Mouse (Mus musculus): ENCODE data around the gene Adamtsl3. TPM values are rescaled to one million over a fixed set of nuclear protein-coding genes. Genes with fewer than 3 reads are reported as not detected.

The Adamtsl3 gene
- polyA plus RNA-seq, 1 experiment from 2014 or later: 0.68 TPM

- Histone ChIP-seq H3K27me3 (replicated peaks; ENCODE audit: control insufficient read depth, insufficient read depth, low read length) (no peaks in the 10 kb centered on the region), H3K9ac (ENCODE audit: low read depth, low read length) (no peak overlapping the region), H3K36me3 (ENCODE audit: control insufficient read depth, insufficient read depth, low read length) (no peaks in the 10 kb centered on the region), H3K4me1 (ENCODE audit: control insufficient read depth, insufficient read depth, low read length) (no peaks in the 10 kb centered on the region), H3K27ac (ENCODE audit: low read length) (no peak overlapping the region), H3K4me3 (ENCODE audit: low read length) (no peak overlapping the region), H3K4me2 (ENCODE audit: low read depth, low read length) (no peak overlapping the region), H3K9me3 (ENCODE audit: control insufficient read depth, low read length) (no peaks in the 10 kb centered on the region)
- 82% methylated on average over 16 of the region's 16 CpGs for WGBS
- no peak for ATAC-seq
These were observed 141.1 kb downstream of the Adamtsl3 start for GRCm38 (mm10) chr7:82476441-82477221.

- Histone ChIP-seq H3K27me3 (replicated peaks; ENCODE audit: control insufficient read depth, insufficient read depth, low read length) (no peaks in the 10 kb centered on the region), H3K9ac (ENCODE audit: low read depth, low read length) (no peak overlapping the region), H3K9me3 (ENCODE audit: control insufficient read depth, low read length) (no peaks in the 10 kb centered on the region), H3K4me3 (ENCODE audit: low read length) (no peak overlapping the region), H3K4me1 (ENCODE audit: control insufficient read depth, insufficient read depth, low read length) (no peaks in the 10 kb centered on the region), H3K27ac (ENCODE audit: low read length) (no peak overlapping the region), H3K36me3 (ENCODE audit: control insufficient read depth, insufficient read depth, low read length) (no peaks in the 10 kb centered on the region), H3K4me2 (ENCODE audit: low read depth, low read length) (no peak overlapping the region)
- 67% methylated on average over 3 of the region's 3 CpGs for WGBS
- no peak for ATAC-seq
These were observed 143.0 kb downstream of the Adamtsl3 start for GRCm38 (mm10) chr7:82478461-82478860.

- Histone ChIP-seq H3K4me1 (ENCODE audit: control insufficient read depth, insufficient read depth, low read length) (no peaks in the 10 kb centered on the region), H3K27ac (ENCODE audit: low read length) (no peak overlapping the region), H3K36me3 (ENCODE audit: control insufficient read depth, insufficient read depth, low read length) (no peaks in the 10 kb centered on the region), H3K9me3 (ENCODE audit: control insufficient read depth, low read length) (no peaks in the 10 kb centered on the region), H3K4me3 (ENCODE audit: low read length) (no peak overlapping the region), H3K27me3 (replicated peaks; ENCODE audit: control insufficient read depth, insufficient read depth, low read length) (no peaks in the 10 kb centered on the region), H3K9ac (ENCODE audit: low read depth, low read length) (no peak overlapping the region), H3K4me2 (ENCODE audit: low read depth, low read length) (no peak overlapping the region)
- ATAC-seq: peak; percentile 89
- 72% methylated on average over 10 of the region's 10 CpGs for WGBS
These were observed 143.6 kb downstream of the Adamtsl3 start for GRCm38 (mm10) chr7:82478861-82479755.

- no peak for ATAC-seq
- no peak overlapping the region for H3K27ac ChIP-seq (ENCODE audit: low read length)
- no peaks in the 10 kb centered on the region for H3K27me3 ChIP-seq (replicated peaks; ENCODE audit: control insufficient read depth, insufficient read depth, low read length)
- no peak overlapping the region for H3K4me3 ChIP-seq (ENCODE audit: low read length)
- no peaks in the 10 kb centered on the region for H3K9me3 ChIP-seq (ENCODE audit: control insufficient read depth, low read length)
- no peak overlapping the region for H3K9ac ChIP-seq (ENCODE audit: low read depth, low read length)
- 78% methylated on average over 3 of the region's 3 CpGs for WGBS
- no peaks in the 10 kb centered on the region for H3K4me1 ChIP-seq (ENCODE audit: control insufficient read depth, insufficient read depth, low read length)
- no peak overlapping the region for H3K4me2 ChIP-seq (ENCODE audit: low read depth, low read length)
- no peaks in the 10 kb centered on the region for H3K36me3 ChIP-seq (ENCODE audit: control insufficient read depth, insufficient read depth, low read length)
These were observed 147.9 kb downstream of the Adamtsl3 start for GRCm38 (mm10) chr7:82483426-82483825.

GRCm38 (mm10) chr7:82484834-82485233 lies 149.3 kb downstream of the Adamtsl3 start:
- Histone ChIP-seq H3K36me3 (ENCODE audit: control insufficient read depth, insufficient read depth, low read length) (no peaks in the 10 kb centered on the region), H3K4me3 (ENCODE audit: low read length) (no peak overlapping the region), H3K4me2 (ENCODE audit: low read depth, low read length) (no peak overlapping the region), H3K27ac (ENCODE audit: low read length) (no peak overlapping the region), H3K9me3 (ENCODE audit: control insufficient read depth, low read length) (no peaks in the 10 kb centered on the region), H3K27me3 (replicated peaks; ENCODE audit: control insufficient read depth, insufficient read depth, low read length) (no peaks in the 10 kb centered on the region), H3K9ac (ENCODE audit: low read depth, low read length) (no peak overlapping the region), H3K4me1 (ENCODE audit: control insufficient read depth, insufficient read depth, low read length) (no peaks in the 10 kb centered on the region)
- 41% methylated on average over 5 of the region's 5 CpGs for WGBS
- ATAC-seq: no peak

- ATAC-seq: no peak
- H3K27me3 ChIP-seq (replicated peaks; ENCODE audit: control insufficient read depth, insufficient read depth, low read length): no peaks in the 10 kb centered on the region
- H3K27ac ChIP-seq (ENCODE audit: low read length): no peak overlapping the region
- H3K4me2 ChIP-seq (ENCODE audit: low read depth, low read length): no peak overlapping the region
- no peak overlapping the region for H3K9ac ChIP-seq (ENCODE audit: low read depth, low read length)
- H3K9me3 ChIP-seq (ENCODE audit: control insufficient read depth, low read length): no peaks in the 10 kb centered on the region
- H3K4me3 ChIP-seq (ENCODE audit: low read length): no peak overlapping the region
- H3K36me3 ChIP-seq (ENCODE audit: control insufficient read depth, insufficient read depth, low read length): no peaks in the 10 kb centered on the region
- H3K4me1 ChIP-seq (ENCODE audit: control insufficient read depth, insufficient read depth, low read length): no peaks in the 10 kb centered on the region
- WGBS: 42% methylated on average over 7 of the region's 7 CpGs
These were observed 150.0 kb downstream of the Adamtsl3 start for GRCm38 (mm10) chr7:82485344-82485954.

GRCm38 (mm10) chr7:82491018-82491417 lies 155.5 kb downstream of the Adamtsl3 start:
- H3K9me3 ChIP-seq (ENCODE audit: control insufficient read depth, low read length): no peaks in the 10 kb centered on the region
- no peak for ATAC-seq
- 75% methylated on average over 1 of the region's 1 CpGs for WGBS
- H3K4me1 ChIP-seq (ENCODE audit: control insufficient read depth, insufficient read depth, low read length): no peaks in the 10 kb centered on the region
- no peak overlapping the region for H3K4me2 ChIP-seq (ENCODE audit: low read depth, low read length)
- no peaks in the 10 kb centered on the region for H3K36me3 ChIP-seq (ENCODE audit: control insufficient read depth, insufficient read depth, low read length)
- H3K9ac ChIP-seq (ENCODE audit: low read depth, low read length): no peak overlapping the region
- H3K27ac ChIP-seq (ENCODE audit: low read length): no peak overlapping the region
- no peak overlapping the region for H3K4me3 ChIP-seq (ENCODE audit: low read length)
- H3K27me3 ChIP-seq (replicated peaks; ENCODE audit: control insufficient read depth, insufficient read depth, low read length): no peaks in the 10 kb centered on the region

- 91% methylated on average over 12 of the region's 12 CpGs for WGBS
- Histone ChIP-seq H3K4me3 (ENCODE audit: low read length) (no peak overlapping the region), H3K27ac (ENCODE audit: low read length) (no peak overlapping the region), H3K9me3 (ENCODE audit: control insufficient read depth, low read length) (no peaks in the 10 kb centered on the region), H3K9ac (ENCODE audit: low read depth, low read length) (no peak overlapping the region), H3K4me1 (ENCODE audit: control insufficient read depth, insufficient read depth, low read length) (no peaks in the 10 kb centered on the region), H3K27me3 (replicated peaks; ENCODE audit: control insufficient read depth, insufficient read depth, low read length) (no peaks in the 10 kb centered on the region), H3K36me3 (ENCODE audit: control insufficient read depth, insufficient read depth, low read length) (no peaks in the 10 kb centered on the region), H3K4me2 (ENCODE audit: low read depth, low read length) (no peak overlapping the region)
- no peak for ATAC-seq
These were observed 157.4 kb downstream of the Adamtsl3 start for GRCm38 (mm10) chr7:82492881-82493280.

GRCm38 (mm10) chr7:82494220-82494619 lies 158.7 kb downstream of the Adamtsl3 start:
- Histone ChIP-seq H3K9me3 (ENCODE audit: control insufficient read depth, low read length) (no peaks in the 10 kb centered on the region), H3K27me3 (replicated peaks; ENCODE audit: control insufficient read depth, insufficient read depth, low read length) (no peaks in the 10 kb centered on the region), H3K27ac (ENCODE audit: low read length) (no peak overlapping the region), H3K4me2 (ENCODE audit: low read depth, low read length) (no peak overlapping the region), H3K4me3 (ENCODE audit: low read length) (no peak overlapping the region), H3K9ac (ENCODE audit: low read depth, low read length) (no peak overlapping the region), H3K4me1 (ENCODE audit: control insufficient read depth, insufficient read depth, low read length) (no peaks in the 10 kb centered on the region), H3K36me3 (ENCODE audit: control insufficient read depth, insufficient read depth, low read length) (no peaks in the 10 kb centered on the region)
- ATAC-seq: no peak
- WGBS: 64% methylated on average over 2 of the region's 2 CpGs
